10 mouse cellular contexts compared by ENCODE assay signal in the genomic region with DNA sequence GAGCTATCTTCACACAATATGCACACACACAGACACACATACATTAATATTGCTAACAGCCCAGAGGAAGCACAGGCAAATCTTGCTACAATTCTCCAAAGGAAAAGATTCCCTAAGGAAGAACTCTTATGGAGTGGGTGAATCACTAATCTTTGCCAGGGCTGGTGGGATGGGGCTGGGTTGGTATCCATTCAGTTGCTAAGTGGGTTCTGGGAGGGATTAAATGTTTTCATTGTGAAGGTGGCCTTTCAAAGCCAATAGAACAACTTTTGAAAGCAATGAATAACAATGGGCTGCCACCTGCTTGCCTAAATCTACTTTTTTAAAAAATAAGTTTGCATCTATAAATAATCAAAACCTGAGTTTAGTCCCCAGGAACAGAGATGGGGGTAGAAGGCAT.
DNase-seq lines count a peak whose midpoint lies in the region; ATAC-seq lines count a peak whose summit lies in the region.
"Had no signal": no experiment of that assay in that cellular context is flagged by ENCODE, and none has a peak within 500 bp of the region (broad histone marks: within the 10 kb centered on the region; RNA-seq: fewer than 3 reads in every experiment).

No protein-coding gene starts in this region.

- H3K27ac ChIP-seq in forebrain, embryonic 10.5 days, result peak overlapping the region; percentile 91
- peak overlapping the region; percentile 91 for H3K27ac ChIP-seq in hindbrain, embryonic 13.5 days
- H3K27ac ChIP-seq in midbrain, embryonic 16.5 days (ENCODE audit: low read length), result peak overlapping the region; percentile 77
- H3K27ac ChIP-seq in intestine, embryonic 16.5 days (ENCODE audit: low read length), result no peak overlapping the region
- H3K27ac ChIP-seq in liver, embryonic 11.5 days (ENCODE audit: low read depth, low read length), result no peak overlapping the region

- peak overlapping the region; percentile 51 for H3K4me3 ChIP-seq in forebrain, embryonic 10.5 days
- H3K4me3 ChIP-seq in hindbrain, embryonic 13.5 days, result peak overlapping the region; percentile 34
- H3K4me3 ChIP-seq in midbrain, embryonic 16.5 days (ENCODE audit: low read depth, low read length), result peak overlapping the region; percentile 31
- H3K4me3 ChIP-seq in intestine, embryonic 16.5 days (ENCODE audit: low read length), result no peak overlapping the region
- H3K4me3 ChIP-seq in liver, embryonic 11.5 days (ENCODE audit: low read depth, low read length), result no peak overlapping the region
- H3K4me3 ChIP-seq: erythroblast, embryonic 14.5 days; heart, embryonic 12.5 days had no signal

- peak overlapping the region; percentile 67; the same call in 1 of the 2 replicates for H3K9ac ChIP-seq in hindbrain, embryonic 13.5 days
- H3K9ac ChIP-seq in midbrain, embryonic 16.5 days (ENCODE audit: low read depth, low read length), result no peak overlapping the region
- no peak overlapping the region for H3K9ac ChIP-seq in intestine, embryonic 16.5 days (ENCODE audit: low read depth, low read length)
- H3K9ac ChIP-seq in liver, embryonic 11.5 days (ENCODE audit: low read depth, low read length), result no peak overlapping the region
- H3K9ac ChIP-seq: heart, embryonic 12.5 days had no signal

- no peak for ATAC-seq in hindbrain, embryonic 13.5 days (ENCODE audit: low FRiP score)
- ATAC-seq in midbrain, embryonic 16.5 days, result no peak
- no peak for ATAC-seq in intestine, embryonic 16.5 days
- ATAC-seq in liver, embryonic 11.5 days (replicated peaks; ENCODE audit: low FRiP score), result no peak

- H3K4me2 ChIP-seq in hindbrain, embryonic 13.5 days, result peak overlapping the region; percentile 46
- H3K4me2 ChIP-seq in midbrain, embryonic 16.5 days (ENCODE audit: low read length), result no peak overlapping the region
- no peak overlapping the region for H3K4me2 ChIP-seq in intestine, embryonic 16.5 days (ENCODE audit: low read depth, low read length)
- H3K4me2 ChIP-seq in liver, embryonic 11.5 days, result no peak overlapping the region
- H3K4me2 ChIP-seq: heart, embryonic 12.5 days had no signal

- peaks cover 6% of the 10 kb centered on the region; the same call in 1 of the 2 replicates for H3K9me3 ChIP-seq in forebrain, embryonic 10.5 days
- no peaks in the 10 kb centered on the region for H3K9me3 ChIP-seq in hindbrain, embryonic 13.5 days
- no peaks in the 10 kb centered on the region for H3K9me3 ChIP-seq in midbrain, embryonic 16.5 days (replicated peaks; ENCODE audit: control insufficient read depth, low read length, poor library complexity, severe bottlenecking)
- no peaks in the 10 kb centered on the region for H3K9me3 ChIP-seq in intestine, embryonic 16.5 days (ENCODE audit: control insufficient read depth, low read length)
- H3K9me3 ChIP-seq in liver, embryonic 11.5 days (ENCODE audit: control insufficient read depth, low read length), result no peaks in the 10 kb centered on the region
- H3K9me3 ChIP-seq: heart, embryonic 12.5 days had no signal

- DNase-seq in ES-CJ7 (ENCODE audit: low read depth, low spot score), result peak; percentile 91
- DNase-seq in forebrain, embryonic 10.5 days (ENCODE audit: extremely low spot score, low spot score), result no peak
- no peak for DNase-seq in liver, embryonic 11.5 days (ENCODE audit: low spot score)
- DNase-seq in layer of hippocampus, postnatal 36 days, result no peak
- DNase-seq: adrenal gland, postnatal 10 days had no signal

- peaks cover 8% of the 10 kb centered on the region for H3K36me3 ChIP-seq in forebrain, embryonic 10.5 days (replicated peaks)
- H3K36me3 ChIP-seq in hindbrain, embryonic 13.5 days, result no peaks in the 10 kb centered on the region
- no peaks in the 10 kb centered on the region for H3K36me3 ChIP-seq in midbrain, embryonic 16.5 days (ENCODE audit: control insufficient read depth, insufficient read depth, low read length)
- H3K36me3 ChIP-seq in intestine, embryonic 16.5 days (ENCODE audit: control insufficient read depth, insufficient read depth, low read length), result no peaks in the 10 kb centered on the region
- H3K36me3 ChIP-seq in liver, embryonic 11.5 days (ENCODE audit: control insufficient read depth, insufficient read depth, low read length), result peaks cover 2% of the 10 kb centered on the region; the same call in 1 of the 2 replicates

- H3K27me3 ChIP-seq in forebrain, embryonic 10.5 days (ENCODE audit: poor library complexity, severe bottlenecking), result peaks cover 19% of the 10 kb centered on the region; the same call in 1 of the 2 replicates
- no peaks in the 10 kb centered on the region for H3K27me3 ChIP-seq in hindbrain, embryonic 13.5 days
- H3K27me3 ChIP-seq in midbrain, embryonic 16.5 days (ENCODE audit: control insufficient read depth, insufficient read depth, low read depth, low read length), result no peaks in the 10 kb centered on the region
- H3K27me3 ChIP-seq in intestine, embryonic 16.5 days (replicated peaks; ENCODE audit: control insufficient read depth, insufficient read depth, low read length), result no peaks in the 10 kb centered on the region
- H3K27me3 ChIP-seq in liver, embryonic 11.5 days (replicated peaks; ENCODE audit: control insufficient read depth, insufficient read depth, low read length), result no peaks in the 10 kb centered on the region
- H3K27me3 ChIP-seq: heart, embryonic 12.5 days had no signal

- peaks cover 91% of the 10 kb centered on the region for H3K4me1 ChIP-seq in forebrain, embryonic 10.5 days
- peaks cover 41% of the 10 kb centered on the region for H3K4me1 ChIP-seq in hindbrain, embryonic 13.5 days (replicated peaks)
- peaks cover 23% of the 10 kb centered on the region for H3K4me1 ChIP-seq in midbrain, embryonic 16.5 days (ENCODE audit: control insufficient read depth, insufficient read depth, low read length)
- H3K4me1 ChIP-seq in intestine, embryonic 16.5 days (ENCODE audit: control insufficient read depth, insufficient read depth, low read length), result peaks cover 6% of the 10 kb centered on the region
- H3K4me1 ChIP-seq in liver, embryonic 11.5 days (replicated peaks; ENCODE audit: control insufficient read depth, insufficient read depth, low read length), result no peaks in the 10 kb centered on the region
- H3K4me1 ChIP-seq: heart, embryonic 12.5 days had no signal

Comparison
In these comparisons a context has a peak if more than half of its experiments do, and no peak if none do; other contexts are left out.
1. H3K27ac ChIP-seq: peak in forebrain, embryonic 10.5 days (single experiment), hindbrain, embryonic 13.5 days (single experiment) and midbrain, embryonic 16.5 days (single experiment); none in intestine, embryonic 16.5 days (single experiment) and liver, embryonic 11.5 days (single experiment).
2. H3K4me3 ChIP-seq: peak in forebrain, embryonic 10.5 days (single experiment), hindbrain, embryonic 13.5 days (single experiment) and midbrain, embryonic 16.5 days (single experiment); none in intestine, embryonic 16.5 days (single experiment) and liver, embryonic 11.5 days (single experiment).